Mouse (Mus musculus): ENCODE data around the gene Irf6. TPM values are rescaled to one million over a fixed set of nuclear protein-coding genes. Genes with fewer than 3 reads are reported as not detected.

The Irf6 gene
- polyA plus RNA-seq, 1 experiment from 2014 or later, result 69.1 TPM

GRCm38 (mm10) chr1:193130839-193131238 is 22.1 kb upstream of the Irf6 start:
- no peaks in the 10 kb centered on the region for H3K27me3 ChIP-seq (replicated peaks; ENCODE audit: control insufficient read depth, insufficient read depth, low read length)
- peaks cover 22% of the 10 kb centered on the region for H3K36me3 ChIP-seq (ENCODE audit: control insufficient read depth, insufficient read depth, low read length)
- peak overlapping the region; percentile 60 for H3K27ac ChIP-seq (ENCODE audit: low read depth)
- H3K9me3 ChIP-seq (ENCODE audit: control insufficient read depth, low read length), result no peaks in the 10 kb centered on the region
- 46% methylated on average over 8 of the region's 8 CpGs for WGBS
- peak overlapping the region; percentile 85 for H3K4me3 ChIP-seq (ENCODE audit: low read depth, low read length)
- H3K4me2 ChIP-seq (ENCODE audit: low read length), result peak overlapping the region; percentile 60
- ATAC-seq (replicated peaks; ENCODE audit: low FRiP score, low TSS enrichment, low read depth) (peak; percentile 44), DNase-seq (ENCODE audit: low spot score) (no peak)
- no peak overlapping the region for H3K9ac ChIP-seq (ENCODE audit: low read length)
- H3K4me1 ChIP-seq (replicated peaks; ENCODE audit: control insufficient read depth, insufficient read depth, low read length), result peaks cover 15% of the 10 kb centered on the region

GRCm38 (mm10) chr1:193131311-193131948 is 21.5 kb upstream of the Irf6 start:
- Histone ChIP-seq H3K4me2 (ENCODE audit: low read length) (peak overlapping the region; percentile 60; the same call in 1 of the 2 replicates), H3K4me1 (replicated peaks; ENCODE audit: control insufficient read depth, insufficient read depth, low read length) (peaks cover 15% of the 10 kb centered on the region), H3K27ac (ENCODE audit: low read depth) (peak overlapping the region; percentile 60), H3K4me3 (ENCODE audit: low read depth, low read length) (no peak overlapping the region), H3K27me3 (replicated peaks; ENCODE audit: control insufficient read depth, insufficient read depth, low read length) (no peaks in the 10 kb centered on the region), H3K9me3 (ENCODE audit: control insufficient read depth, low read length) (no peaks in the 10 kb centered on the region), H3K9ac (ENCODE audit: low read length) (no peak overlapping the region), H3K36me3 (ENCODE audit: control insufficient read depth, insufficient read depth, low read length) (peaks cover 19% of the 10 kb centered on the region)
- ATAC-seq (replicated peaks; ENCODE audit: low FRiP score, low TSS enrichment, low read depth) (peak; percentile 81), DNase-seq (ENCODE audit: low spot score) (peak; percentile 62)
- 28% methylated on average over 6 of the region's 6 CpGs for WGBS

GRCm38 (mm10) chr1:193132385-193132784 is 20.5 kb upstream of the Irf6 start:
- no peaks in the 10 kb centered on the region for H3K27me3 ChIP-seq (replicated peaks; ENCODE audit: control insufficient read depth, insufficient read depth, low read length)
- no peak overlapping the region for H3K4me3 ChIP-seq (ENCODE audit: low read depth, low read length)
- no peak for ATAC-seq (replicated peaks; ENCODE audit: low FRiP score, low TSS enrichment, low read depth)
- peaks cover 9% of the 10 kb centered on the region for H3K36me3 ChIP-seq (ENCODE audit: control insufficient read depth, insufficient read depth, low read length)
- H3K4me2 ChIP-seq (ENCODE audit: low read length), result no peak overlapping the region
- H3K9me3 ChIP-seq (ENCODE audit: control insufficient read depth, low read length), result no peaks in the 10 kb centered on the region
- DNase-seq (ENCODE audit: low spot score), result no peak
- H3K9ac ChIP-seq (ENCODE audit: low read length), result no peak overlapping the region
- peak overlapping the region; percentile 60; the same call in 1 of the 2 replicates for H3K27ac ChIP-seq (ENCODE audit: low read depth)
- H3K4me1 ChIP-seq (replicated peaks; ENCODE audit: control insufficient read depth, insufficient read depth, low read length), result peaks cover 15% of the 10 kb centered on the region

- H3K27me3 ChIP-seq (replicated peaks; ENCODE audit: control insufficient read depth, insufficient read depth, low read length), result no peaks in the 10 kb centered on the region
- ATAC-seq (replicated peaks; ENCODE audit: low FRiP score, low TSS enrichment, low read depth), result no peak
- H3K36me3 ChIP-seq (ENCODE audit: control insufficient read depth, insufficient read depth, low read length), result no peaks in the 10 kb centered on the region
- no peak overlapping the region for H3K4me3 ChIP-seq (ENCODE audit: low read depth, low read length)
- no peak overlapping the region for H3K4me2 ChIP-seq (ENCODE audit: low read length)
- no peak overlapping the region for H3K9ac ChIP-seq (ENCODE audit: low read length)
- H3K27ac ChIP-seq (ENCODE audit: low read depth), result no peak overlapping the region
- WGBS, result 92% methylated on average over 1 of the region's 1 CpGs
- DNase-seq (ENCODE audit: low spot score), result no peak
- H3K9me3 ChIP-seq (ENCODE audit: control insufficient read depth, low read length), result no peaks in the 10 kb centered on the region
- H3K4me1 ChIP-seq (replicated peaks; ENCODE audit: control insufficient read depth, insufficient read depth, low read length), result peaks cover 14% of the 10 kb centered on the region
Observed at GRCm38 (mm10) chr1:193133726-193134125, 19.2 kb upstream of the Irf6 start.

- no peak for DNase-seq (ENCODE audit: low spot score)
- no peaks in the 10 kb centered on the region for H3K36me3 ChIP-seq (ENCODE audit: control insufficient read depth, insufficient read depth, low read length)
- H3K9ac ChIP-seq (ENCODE audit: low read length), result no peak overlapping the region
- no peak overlapping the region for H3K4me2 ChIP-seq (ENCODE audit: low read length)
- no peaks in the 10 kb centered on the region for H3K27me3 ChIP-seq (replicated peaks; ENCODE audit: control insufficient read depth, insufficient read depth, low read length)
- no peak for ATAC-seq (replicated peaks; ENCODE audit: low FRiP score, low TSS enrichment, low read depth)
- 34% methylated on average over 7 of the region's 7 CpGs for WGBS
- H3K9me3 ChIP-seq (ENCODE audit: control insufficient read depth, low read length), result no peaks in the 10 kb centered on the region
- no peaks in the 10 kb centered on the region for H3K4me1 ChIP-seq (replicated peaks; ENCODE audit: control insufficient read depth, insufficient read depth, low read length)
- no peak overlapping the region for H3K4me3 ChIP-seq (ENCODE audit: low read depth, low read length)
- no peak overlapping the region for H3K27ac ChIP-seq (ENCODE audit: low read depth)
Observed at GRCm38 (mm10) chr1:193138087-193138486, 14.8 kb upstream of the Irf6 start.

- H3K27ac ChIP-seq (ENCODE audit: low read depth), result no peak overlapping the region
- DNase-seq (ENCODE audit: low spot score) (no peak), ATAC-seq (replicated peaks; ENCODE audit: low FRiP score, low TSS enrichment, low read depth) (no peak)
- 35% methylated on average over 3 of the region's 3 CpGs for WGBS
- no peaks in the 10 kb centered on the region for H3K4me1 ChIP-seq (replicated peaks; ENCODE audit: control insufficient read depth, insufficient read depth, low read length)
- no peaks in the 10 kb centered on the region for H3K9me3 ChIP-seq (ENCODE audit: control insufficient read depth, low read length)
- H3K4me2 ChIP-seq (ENCODE audit: low read length), result no peak overlapping the region
- no peak overlapping the region for H3K9ac ChIP-seq (ENCODE audit: low read length)
- H3K4me3 ChIP-seq (ENCODE audit: low read depth, low read length), result no peak overlapping the region
- no peaks in the 10 kb centered on the region for H3K36me3 ChIP-seq (ENCODE audit: control insufficient read depth, insufficient read depth, low read length)
- no peaks in the 10 kb centered on the region for H3K27me3 ChIP-seq (replicated peaks; ENCODE audit: control insufficient read depth, insufficient read depth, low read length)
Observed at GRCm38 (mm10) chr1:193138669-193139068, 14.2 kb upstream of the Irf6 start.

- DNase-seq (ENCODE audit: low spot score), result no peak
Observed at GRCm38 (mm10) chr1:193141118-193141517, 11.8 kb upstream of the Irf6 start.

GRCm38 (mm10) chr1:193142517-193143062 is 10.3 kb upstream of the Irf6 start:
- no peak for DNase-seq (ENCODE audit: low spot score)
- Histone ChIP-seq H3K4me1 (replicated peaks; ENCODE audit: control insufficient read depth, insufficient read depth, low read length) (no peaks in the 10 kb centered on the region), H3K4me2 (ENCODE audit: low read length) (no peak overlapping the region), H3K9me3 (ENCODE audit: control insufficient read depth, low read length) (no peaks in the 10 kb centered on the region), H3K27ac (ENCODE audit: low read depth) (no peak overlapping the region), H3K4me3 (ENCODE audit: low read depth, low read length) (no peak overlapping the region), H3K27me3 (replicated peaks; ENCODE audit: control insufficient read depth, insufficient read depth, low read length) (no peaks in the 10 kb centered on the region), H3K9ac (ENCODE audit: low read length) (no peak overlapping the region), H3K36me3 (ENCODE audit: control insufficient read depth, insufficient read depth, low read length) (no peaks in the 10 kb centered on the region)
- ATAC-seq (replicated peaks; ENCODE audit: low FRiP score, low TSS enrichment, low read depth), result no peak
- WGBS, result 81% methylated on average over 8 of the region's 8 CpGs

More at GRCm38 (mm10) chr1:193141118-193141517, 11.8 kb upstream of the Irf6 start:
- Histone ChIP-seq H3K4me2 (ENCODE audit: low read length) (no peak overlapping the region), H3K27ac (ENCODE audit: low read depth) (no peak overlapping the region), H3K9me3 (ENCODE audit: control insufficient read depth, low read length) (no peaks in the 10 kb centered on the region), H3K27me3 (replicated peaks; ENCODE audit: control insufficient read depth, insufficient read depth, low read length) (no peaks in the 10 kb centered on the region), H3K9ac (ENCODE audit: low read length) (no peak overlapping the region), H3K4me3 (ENCODE audit: low read depth, low read length) (no peak overlapping the region), H3K36me3 (ENCODE audit: control insufficient read depth, insufficient read depth, low read length) (no peaks in the 10 kb centered on the region), H3K4me1 (replicated peaks; ENCODE audit: control insufficient read depth, insufficient read depth, low read length) (no peaks in the 10 kb centered on the region)
- 76% methylated on average over 7 of the region's 7 CpGs for WGBS
- ATAC-seq (replicated peaks; ENCODE audit: low FRiP score, low TSS enrichment, low read depth), result no peak

GRCm38 (mm10) chr1:193144516-193144915 is 8.4 kb upstream of the Irf6 start:
- H3K27me3 ChIP-seq (replicated peaks; ENCODE audit: control insufficient read depth, insufficient read depth, low read length), result no peaks in the 10 kb centered on the region
- ATAC-seq (replicated peaks; ENCODE audit: low FRiP score, low TSS enrichment, low read depth) (no peak), DNase-seq (ENCODE audit: low spot score) (no peak)
- no peaks in the 10 kb centered on the region for H3K4me1 ChIP-seq (replicated peaks; ENCODE audit: control insufficient read depth, insufficient read depth, low read length)
- H3K27ac ChIP-seq (ENCODE audit: low read depth), result no peak overlapping the region
- no peak overlapping the region for H3K4me2 ChIP-seq (ENCODE audit: low read length)
- H3K9me3 ChIP-seq (ENCODE audit: control insufficient read depth, low read length), result no peaks in the 10 kb centered on the region
- H3K36me3 ChIP-seq (ENCODE audit: control insufficient read depth, insufficient read depth, low read length), result no peaks in the 10 kb centered on the region
- 84% methylated on average over 6 of the region's 6 CpGs for WGBS
- H3K4me3 ChIP-seq (ENCODE audit: low read depth, low read length), result no peak overlapping the region
- H3K9ac ChIP-seq (ENCODE audit: low read length), result no peak overlapping the region
